Mouse (Mus musculus): ENCODE measurements around the gene Fance. TPM values are rescaled to one million over a fixed set of nuclear protein-coding genes. Genes with fewer than 3 reads are reported as not detected.
A peak's percentile ranks its signal among the peaks of the same experiment; 100 is the strongest.

Gene Fance
- polyA plus RNA-seq (2012; fragmentation: generic; extraction: Trizol), result 42.0 TPM
- long read RNA-seq, experiment 1, partial matches to known transcripts, result 5 of 18 reads
- long read RNA-seq, experiment 1, other reads (novel, unspliced or antisense), result 6 of 18 reads
- long read RNA-seq, experiment 2, transcript Fance-201 (10 exons, 1,942 nt), result minor isoform, 14 of 331 reads
- long read RNA-seq, experiment 2, transcript Fance-203 (10 exons, 2,025 nt), result major isoform, 95 of 331 reads
- long read RNA-seq, experiment 2, transcript Fance-204 (9 exons, 1,842 nt), result minor isoform, 31 of 331 reads
- long read RNA-seq, experiment 2, transcript Fance-202 (8 exons, 1,825 nt), result minor isoform, 14 of 331 reads
- long read RNA-seq, experiment 2, partial matches to known transcripts, result 9 of 331 reads
- long read RNA-seq, experiment 2, other reads (novel, unspliced or antisense), result 161 of 331 reads

- Histone ChIP-seq H3ac (ENCODE audit: control insufficient read depth, insufficient read length, low read depth) (peak within 1 kb of the TSS; percentile 97), H3K27me3 (ENCODE audit: control insufficient read depth, insufficient read depth, insufficient read length) (no peaks in the 10 kb centered on the region), H3K4me3 (ENCODE audit: insufficient read depth, poor library complexity, severe bottlenecking) (peak within 1 kb of the TSS; percentile 59), H3K79me2 (ENCODE audit: control insufficient read depth, insufficient read depth) (peaks cover 20% of the 10 kb centered on the region), H3K79me3 (ENCODE audit: low read depth) (no peaks in the 10 kb centered on the region), H3K36me3 (ENCODE audit: control insufficient read depth, insufficient read depth) (peaks cover 13% of the 10 kb centered on the region)
- peak; percentile 28 for TF ChIP-seq MAX (IDR thresholded peaks at IDR 0.05)
- TF ChIP-seq FOSL1 (IDR thresholded peaks at IDR 0.05; ENCODE audit: insufficient read depth, low read length, poor library complexity, severe bottlenecking), result no peak
These were observed at the start of gene Fance for GRCm38 (mm10) chr17:28313212-28313879. Gene Fance, plus strand, starts transcription at chr17:28313519.

- no peak for TF ChIP-seq CEBPB (IDR thresholded peaks at IDR 0.05; ENCODE audit: low read depth)
- TF ChIP-seq FOSL1 (IDR thresholded peaks at IDR 0.05; ENCODE audit: insufficient read depth, low read length, poor library complexity, severe bottlenecking), result no peak
- no peak for TF ChIP-seq USF1 (IDR thresholded peaks at IDR 0.05; ENCODE audit: low read depth)
- Histone ChIP-seq H3K79me3 (ENCODE audit: low read depth) (peaks cover 22% of the 10 kb centered on the region), H3K36me3 (ENCODE audit: control insufficient read depth, insufficient read depth) (no peaks in the 10 kb centered on the region), H3ac (ENCODE audit: control insufficient read depth, insufficient read length, low read depth) (no peak overlapping the region), H3K79me2 (ENCODE audit: control insufficient read depth, insufficient read depth) (peaks cover 60% of the 10 kb centered on the region), H3K4me3 (ENCODE audit: insufficient read depth, poor library complexity, severe bottlenecking) (no peak overlapping the region), H3K27me3 (ENCODE audit: control insufficient read depth, insufficient read depth, insufficient read length) (no peaks in the 10 kb centered on the region)
These were observed 46.1 kb upstream of the Fance start for GRCm38 (mm10) chr17:28267251-28267650.

GRCm38 (mm10) chr17:28270165-28270564 is 43.2 kb upstream of the Fance start:
- Histone ChIP-seq H3K27me3 (ENCODE audit: control insufficient read depth, insufficient read depth, insufficient read length) (no peaks in the 10 kb centered on the region), H3K79me2 (ENCODE audit: control insufficient read depth, insufficient read depth) (peaks cover 53% of the 10 kb centered on the region), H3K79me3 (ENCODE audit: low read depth) (peaks cover 16% of the 10 kb centered on the region), H3ac (ENCODE audit: control insufficient read depth, insufficient read length, low read depth) (no peak overlapping the region), H3K36me3 (ENCODE audit: control insufficient read depth, insufficient read depth) (no peaks in the 10 kb centered on the region), H3K4me3 (ENCODE audit: insufficient read depth, poor library complexity, severe bottlenecking) (no peak overlapping the region)
- TF ChIP-seq CEBPB (IDR thresholded peaks at IDR 0.05; ENCODE audit: low read depth) (no peak), CTCF (IDR thresholded peaks at IDR 0.05; ENCODE audit: control insufficient read depth, insufficient read depth, insufficient read length) (no peak), MYOG (IDR thresholded peaks at IDR 0.05; ENCODE audit: control insufficient read depth, extremely low read depth, insufficient read length) (no peak), MAX (IDR thresholded peaks at IDR 0.05) (no peak), MYOD1 (IDR thresholded peaks at IDR 0.05; ENCODE audit: control insufficient read depth, insufficient read length, low read depth) (no peak), USF1 (IDR thresholded peaks at IDR 0.05; ENCODE audit: low read depth) (no peak), FOSL1 (IDR thresholded peaks at IDR 0.05; ENCODE audit: insufficient read depth, low read length, poor library complexity, severe bottlenecking) (no peak)

- H3K79me3 ChIP-seq (ENCODE audit: low read depth), result peaks cover 14% of the 10 kb centered on the region
- peaks cover 46% of the 10 kb centered on the region for H3K79me2 ChIP-seq (ENCODE audit: control insufficient read depth, insufficient read depth)
- no peaks in the 10 kb centered on the region for H3K27me3 ChIP-seq (ENCODE audit: control insufficient read depth, insufficient read depth, insufficient read length)
- H3ac ChIP-seq (ENCODE audit: control insufficient read depth, insufficient read length, low read depth), result no peak overlapping the region
- no peaks in the 10 kb centered on the region for H3K36me3 ChIP-seq (ENCODE audit: control insufficient read depth, insufficient read depth)
- H3K4me3 ChIP-seq (ENCODE audit: insufficient read depth, poor library complexity, severe bottlenecking), result no peak overlapping the region
- no peak for TF ChIP-seq MAX (IDR thresholded peaks at IDR 0.05)
These were observed 41.6 kb upstream of the Fance start for GRCm38 (mm10) chr17:28271537-28272266.

- TF ChIP-seq MAX (IDR thresholded peaks at IDR 0.05) (no peak), USF1 (IDR thresholded peaks at IDR 0.05; ENCODE audit: low read depth) (no peak), CEBPB (IDR thresholded peaks at IDR 0.05; ENCODE audit: low read depth) (no peak), MYOD1 (IDR thresholded peaks at IDR 0.05; ENCODE audit: control insufficient read depth, insufficient read length, low read depth) (no peak), CTCF (IDR thresholded peaks at IDR 0.05; ENCODE audit: control insufficient read depth, insufficient read depth, insufficient read length) (no peak), FOSL1 (IDR thresholded peaks at IDR 0.05; ENCODE audit: insufficient read depth, low read length, poor library complexity, severe bottlenecking) (no peak), MYOG (IDR thresholded peaks at IDR 0.05; ENCODE audit: control insufficient read depth, extremely low read depth, insufficient read length) (no peak)
- Histone ChIP-seq H3K36me3 (ENCODE audit: control insufficient read depth, insufficient read depth) (no peaks in the 10 kb centered on the region), H3K79me3 (ENCODE audit: low read depth) (peaks cover 14% of the 10 kb centered on the region), H3ac (ENCODE audit: control insufficient read depth, insufficient read length, low read depth) (no peak overlapping the region), H3K4me3 (ENCODE audit: insufficient read depth, poor library complexity, severe bottlenecking) (no peak overlapping the region), H3K27me3 (ENCODE audit: control insufficient read depth, insufficient read depth, insufficient read length) (no peaks in the 10 kb centered on the region), H3K79me2 (ENCODE audit: control insufficient read depth, insufficient read depth) (peaks cover 44% of the 10 kb centered on the region)
These were observed 41.0 kb upstream of the Fance start for GRCm38 (mm10) chr17:28272281-28272680.

GRCm38 (mm10) chr17:28272837-28273236 is 40.5 kb upstream of the Fance start:
- TF ChIP-seq FOSL1 (IDR thresholded peaks at IDR 0.05; ENCODE audit: insufficient read depth, low read length, poor library complexity, severe bottlenecking) (no peak), MAX (IDR thresholded peaks at IDR 0.05) (no peak), CTCF (IDR thresholded peaks at IDR 0.05; ENCODE audit: control insufficient read depth, insufficient read depth, insufficient read length) (no peak), MYOG (IDR thresholded peaks at IDR 0.05; ENCODE audit: control insufficient read depth, extremely low read depth, insufficient read length) (no peak), USF1 (IDR thresholded peaks at IDR 0.05; ENCODE audit: low read depth) (no peak), CEBPB (IDR thresholded peaks at IDR 0.05; ENCODE audit: low read depth) (no peak), MYOD1 (IDR thresholded peaks at IDR 0.05; ENCODE audit: control insufficient read depth, insufficient read length, low read depth) (no peak)
- no peak overlapping the region for H3K4me3 ChIP-seq (ENCODE audit: insufficient read depth, poor library complexity, severe bottlenecking)

More at GRCm38 (mm10) chr17:28272837-28273236, 40.5 kb upstream of the Fance start:
- no peaks in the 10 kb centered on the region for H3K36me3 ChIP-seq (ENCODE audit: control insufficient read depth, insufficient read depth)
- peaks cover 14% of the 10 kb centered on the region for H3K79me3 ChIP-seq (ENCODE audit: low read depth)
- peaks cover 44% of the 10 kb centered on the region for H3K79me2 ChIP-seq (ENCODE audit: control insufficient read depth, insufficient read depth)
- no peaks in the 10 kb centered on the region for H3K27me3 ChIP-seq (ENCODE audit: control insufficient read depth, insufficient read depth, insufficient read length)
- H3ac ChIP-seq (ENCODE audit: control insufficient read depth, insufficient read length, low read depth), result no peak overlapping the region

Data from C2C12 (cell line).